Mouse (Mus musculus) megakaryocyte, adult 5-6 weeks (primary cell): ENCODE measurements around the gene Sema6c. TPM values are rescaled to one million over a fixed set of nuclear protein-coding genes. Genes with fewer than 3 reads are reported as not detected.

Source experiments
- total RNA-seq, 2 experiments: library from RNA; stranded (forward) in 1 of 2; stranded (reverse) in 1 of 2; fragments of 153-499, 151-499 nt in 1 of 2; fragments of 221-1000, 200-1000 nt in 1 of 2; gene quantifications; 2 replicates each; pipeline versions ENCODE4 v1.2.3 to v1.2.4; 2015 to 2017

Gene Sema6c
- total RNA-seq, 2 experiments from 2014 or later: 0.04 TPM; not detected in 1

Other genes with a start within 250 kb of the Sema6c start
- 22.8 and 26.8 TPM in 2 replicates for gene Selenbp1, start 227.4 kb upstream of the Sema6c start, total RNA-seq (2015)
- gene Selenbp1, start 227.4 kb upstream of the Sema6c start, total RNA-seq (2017): 25.2 and 27.9 TPM in 2 replicates
- 7.0 and 9.1 TPM in 2 replicates for gene Rfx5, start 206.4 kb upstream of the Sema6c start, total RNA-seq (2015)
- gene Rfx5, start 206.4 kb upstream of the Sema6c start, total RNA-seq (2017): 8.7 and 10.2 TPM in 2 replicates
- 22.2 and 31.4 TPM in 2 replicates for gene Pi4kb, start 185.7 kb upstream of the Sema6c start, total RNA-seq (2015)
- 17.9 and 21.4 TPM in 2 replicates for gene Pi4kb, start 185.7 kb upstream of the Sema6c start, total RNA-seq (2017)
- 10.0 and 15.7 TPM in 2 replicates for gene Zfp687, start 145.0 kb upstream of the Sema6c start, total RNA-seq (2015)
- gene Zfp687, start 145.0 kb upstream of the Sema6c start, total RNA-seq (2017): 11.7 and 39.5 TPM in 2 replicates
- gene Psmd4, start 117.8 kb upstream of the Sema6c start, total RNA-seq (2015): 80.0 and 91.9 TPM in 2 replicates
- 224 and 226 TPM in 2 replicates for gene Psmd4, start 117.8 kb upstream of the Sema6c start, total RNA-seq (2017)
- 9.7 and 15.8 TPM in 2 replicates for gene Pip5k1a, start 53.5 kb upstream of the Sema6c start, total RNA-seq (2015)
- gene Pip5k1a, start 53.5 kb upstream of the Sema6c start, total RNA-seq (2017): 12.4 and 14.5 TPM in 2 replicates
- 33.6 and 37.3 TPM in 2 replicates for gene Vps72, start 49.4 kb upstream of the Sema6c start, total RNA-seq (2015)
- 74.0 and 77.3 TPM in 2 replicates for gene Vps72, start 49.4 kb upstream of the Sema6c start, total RNA-seq (2017)
- 1.1 and 4.4 TPM in 2 replicates for gene Tmod4, start 36.0 kb upstream of the Sema6c start, total RNA-seq (2015)
- gene Tmod4, start 36.0 kb upstream of the Sema6c start, total RNA-seq (2017): not detected in 2 replicates
- 51.3 and 61.3 TPM in 2 replicates for gene Scnm1, start 26.4 kb upstream of the Sema6c start, total RNA-seq (2015)
- 68.0 and 72.8 TPM in 2 replicates for gene Scnm1, start 26.4 kb upstream of the Sema6c start, total RNA-seq (2017)
- 3.3 and 3.8 TPM in 2 replicates for gene Lysmd1, start 26.4 kb upstream of the Sema6c start, total RNA-seq (2015)
- gene Lysmd1, start 26.4 kb upstream of the Sema6c start, total RNA-seq (2017): 4.4 and 5.0 TPM in 2 replicates
- gene Tnfaip8l2, start 18.1 kb upstream of the Sema6c start, total RNA-seq (2015): 77.5 and 85.2 TPM in 2 replicates
- gene Tnfaip8l2, start 18.1 kb upstream of the Sema6c start, total RNA-seq (2017): 103 and 115 TPM in 2 replicates
- 37.6 and 39.3 TPM in 2 replicates for gene Gabpb2, start 57.5 kb downstream of the Sema6c start, total RNA-seq (2015)
- gene Gabpb2, start 57.5 kb downstream of the Sema6c start, total RNA-seq (2017): 64.2 and 73.3 TPM in 2 replicates
- gene Cdc42se1, start 68.3 kb downstream of the Sema6c start, total RNA-seq (2015): 131 and 142 TPM in 2 replicates
- gene Cdc42se1, start 68.3 kb downstream of the Sema6c start, total RNA-seq (2017): 151 TPM in 2 replicates
- 3.3 and 6.1 TPM in 2 replicates for gene Mllt11, start 71.7 kb downstream of the Sema6c start, total RNA-seq (2015)
- 2.8 and 7.3 TPM in 2 replicates for gene Mllt11, start 71.7 kb downstream of the Sema6c start, total RNA-seq (2017)
- 0.16 and 0.21 TPM in 2 replicates for gene Gm128, start 81.1 kb downstream of the Sema6c start, total RNA-seq (2015)
- gene Gm128, start 81.1 kb downstream of the Sema6c start, total RNA-seq (2017): not detected in 2 replicates
- not detected in 2 replicates for gene Bnipl, start 90.7 kb downstream of the Sema6c start, total RNA-seq (2015)
- not detected in 2 replicates for gene Bnipl, start 90.7 kb downstream of the Sema6c start, total RNA-seq (2017)
- 49.5 and 55.2 TPM in 2 replicates for gene Mindy1, start 120.9 kb downstream of the Sema6c start, total RNA-seq (2015)
- 44.0 and 54.1 TPM in 2 replicates for gene Mindy1, start 120.9 kb downstream of the Sema6c start, total RNA-seq (2017)
- 12.4 and 14.5 TPM in 2 replicates for gene Prune1, start 121.6 kb downstream of the Sema6c start, total RNA-seq (2015)
- 7.8 and 10.2 TPM in 2 replicates for gene Prune1, start 121.6 kb downstream of the Sema6c start, total RNA-seq (2017)
- 3.0 and 3.8 TPM in 2 replicates for gene Anxa9, start 146.7 kb downstream of the Sema6c start, total RNA-seq (2015)
- 1.9 and 2.4 TPM in 2 replicates for gene Anxa9, start 146.7 kb downstream of the Sema6c start, total RNA-seq (2017)
- gene Cers2, start 154.3 kb downstream of the Sema6c start, total RNA-seq (2015): 184 and 191 TPM in 2 replicates
- gene Cers2, start 154.3 kb downstream of the Sema6c start, total RNA-seq (2017): 86.0 and 107 TPM in 2 replicates
- gene Setdb1, start 196.7 kb downstream of the Sema6c start, total RNA-seq (2015): 20.5 and 21.2 TPM in 2 replicates
- gene Setdb1, start 196.7 kb downstream of the Sema6c start, total RNA-seq (2017): 22.4 and 23.8 TPM in 2 replicates
- not detected in 2 replicates for gene 4930558C23Rik, start 242.4 kb downstream of the Sema6c start, total RNA-seq (2015)
- not detected in 2 replicates for gene 4930558C23Rik, start 242.4 kb downstream of the Sema6c start, total RNA-seq (2017)